Mouse (Mus musculus): ENCODE measurements around the gene Mlxipl. TPM values are rescaled to one million over a fixed set of nuclear protein-coding genes. Genes with fewer than 3 reads are reported as not detected.

Gene Mlxipl
- polyA plus RNA-seq, 1 experiment from 2014 or later, result 1.4 TPM

- 88% methylated on average over 6 of the region's 6 CpGs for WGBS
Observed at GRCm38 (mm10) chr5:135171688-135172220, 82.1 kb downstream of the Mlxipl start.

DNA sequence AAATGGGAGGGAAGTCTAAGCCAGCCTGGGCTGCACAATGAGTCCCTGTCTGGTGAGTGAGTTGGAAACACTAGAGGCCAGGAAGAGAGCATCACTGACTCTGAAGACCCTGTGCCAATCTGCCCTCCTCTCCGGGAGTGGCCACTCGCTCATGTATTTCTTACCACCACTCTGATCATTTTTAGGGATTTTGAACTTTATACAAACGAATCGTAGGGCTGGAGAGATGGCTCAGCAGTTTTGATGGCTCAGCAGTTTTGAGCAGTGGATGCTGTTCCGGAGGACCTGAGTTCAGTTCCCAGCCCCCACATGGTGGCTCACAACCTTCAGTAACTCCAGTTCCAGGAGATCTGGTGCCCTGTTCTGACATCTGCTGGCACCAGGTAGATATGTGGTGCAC lies 83.3 kb downstream of the Mlxipl start:
- Histone ChIP-seq H3K36me3 (peaks cover 62% of the 10 kb centered on the region), H3K27me3 (no peaks in the 10 kb centered on the region), H3K4me1 (replicated peaks) (peaks cover 12% of the 10 kb centered on the region; the same call in 1 of the 2 replicates), H3K4me2 (no peak overlapping the region), H3K9me3 (replicated peaks) (no peaks in the 10 kb centered on the region), H3K9ac (no peak overlapping the region), H3K27ac (no peak overlapping the region), H3K4me3 (no peak overlapping the region)
- WGBS, result 94% methylated on average over 5 of the region's 5 CpGs
- no peak for ATAC-seq (replicated peaks; ENCODE audit: insufficient number of reproducible peaks, insufficient read depth, low FRiP score, low read depth)

More at GRCm38 (mm10) chr5:135171688-135172220, 82.1 kb downstream of the Mlxipl start:
- Histone ChIP-seq H3K4me2 (no peak overlapping the region), H3K9ac (no peak overlapping the region), H3K9me3 (replicated peaks) (no peaks in the 10 kb centered on the region), H3K4me3 (no peak overlapping the region), H3K27ac (no peak overlapping the region), H3K4me1 (replicated peaks) (peaks cover 14% of the 10 kb centered on the region; the same call in 1 of the 2 replicates), H3K36me3 (peaks cover 51% of the 10 kb centered on the region), H3K27me3 (no peaks in the 10 kb centered on the region)
- ATAC-seq (replicated peaks; ENCODE audit: insufficient number of reproducible peaks, insufficient read depth, low FRiP score, low read depth), result no peak

DNA sequence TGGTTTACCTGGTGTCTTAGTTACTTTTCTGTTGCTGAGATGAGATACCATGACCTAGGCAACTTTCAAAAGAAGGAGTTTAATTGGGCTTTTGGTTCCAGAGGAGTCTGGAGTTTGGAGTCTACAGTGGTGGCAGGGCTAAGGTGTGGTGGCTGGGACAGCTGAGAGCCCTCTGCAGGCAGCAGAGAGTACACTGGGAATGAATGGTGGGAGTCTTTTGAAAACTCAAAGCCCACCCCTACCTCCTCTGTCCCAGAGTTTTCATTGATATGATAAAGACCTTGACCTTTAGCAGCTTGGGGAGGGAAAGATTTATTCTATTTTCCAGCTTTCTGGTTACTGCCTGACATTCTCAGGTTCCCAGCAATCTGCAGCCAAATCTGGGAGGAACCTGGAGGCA lies 85.4 kb downstream of the Mlxipl start:
- Histone ChIP-seq H3K4me3 (no peak overlapping the region), H3K4me2 (no peak overlapping the region), H3K4me1 (replicated peaks) (0 out of 2 replicates have a peak, but pooled peaks cover under 1% of the 10 kb centered on the region), H3K9me3 (replicated peaks) (no peaks in the 10 kb centered on the region), H3K9ac (no peak overlapping the region), H3K36me3 (peaks cover 77% of the 10 kb centered on the region), H3K27me3 (no peaks in the 10 kb centered on the region), H3K27ac (no peak overlapping the region)
- no peak for ATAC-seq (replicated peaks; ENCODE audit: insufficient number of reproducible peaks, insufficient read depth, low FRiP score, low read depth)

DNA sequence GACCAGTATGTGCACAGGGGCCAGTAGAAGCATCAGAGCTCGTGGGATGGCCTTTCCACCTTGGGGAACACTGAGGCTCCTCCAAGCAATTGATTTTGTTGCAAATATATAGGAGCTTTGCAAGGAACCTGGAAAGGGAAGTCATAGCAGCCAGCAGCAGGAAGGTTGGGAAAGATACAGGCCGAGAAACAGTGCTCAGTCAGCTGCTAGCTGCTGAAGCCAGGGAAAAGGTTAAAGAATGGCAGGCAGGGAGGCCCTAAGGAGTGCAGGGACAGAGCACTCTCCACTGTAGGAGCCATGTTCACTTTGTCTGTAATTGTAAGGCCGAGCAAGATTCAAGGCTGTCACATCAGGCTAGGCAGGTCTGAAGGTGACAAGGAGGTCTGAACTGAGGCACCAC lies 88.8 kb downstream of the Mlxipl start:
- 66% methylated on average over 3 of the region's 3 CpGs for WGBS
- no peak overlapping the region for H3K27ac ChIP-seq
- H3K36me3 ChIP-seq, result peaks cover 75% of the 10 kb centered on the region
- peaks cover 3% of the 10 kb centered on the region; the same call in 1 of the 2 replicates for H3K4me1 ChIP-seq (replicated peaks)
- H3K9ac ChIP-seq, result no peak overlapping the region
- H3K27me3 ChIP-seq, result no peaks in the 10 kb centered on the region
- H3K4me2 ChIP-seq, result no peak overlapping the region
- H3K9me3 ChIP-seq (replicated peaks), result no peaks in the 10 kb centered on the region
- ATAC-seq (replicated peaks; ENCODE audit: insufficient number of reproducible peaks, insufficient read depth, low FRiP score, low read depth), result no peak
- H3K4me3 ChIP-seq, result no peak overlapping the region

DNA sequence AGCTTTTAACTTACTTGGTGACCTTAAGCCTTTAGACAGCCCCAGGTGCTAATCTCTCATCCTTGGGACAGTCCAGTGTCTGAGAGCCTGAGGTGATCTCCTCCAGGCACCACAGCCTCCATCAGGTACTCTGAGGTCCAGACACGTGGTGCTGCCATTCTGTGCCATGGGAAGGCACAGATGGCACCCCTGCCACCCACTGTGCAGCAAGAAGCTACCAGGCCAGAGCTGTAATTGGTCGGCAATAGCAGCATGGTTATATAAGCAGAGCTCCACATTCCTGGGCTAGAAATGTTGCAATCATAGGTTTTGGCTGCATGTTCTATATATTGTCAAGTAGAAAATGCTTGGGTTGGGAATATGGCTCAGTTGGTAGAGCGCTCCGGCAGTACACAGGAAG lies 89.3 kb downstream of the Mlxipl start:
- Histone ChIP-seq H3K27me3 (no peaks in the 10 kb centered on the region), H3K9me3 (replicated peaks) (no peaks in the 10 kb centered on the region), H3K4me2 (no peak overlapping the region), H3K36me3 (peaks cover 71% of the 10 kb centered on the region), H3K9ac (no peak overlapping the region), H3K4me1 (replicated peaks) (peaks cover 4% of the 10 kb centered on the region; the same call in 1 of the 2 replicates), H3K4me3 (no peak overlapping the region), H3K27ac (no peak overlapping the region)
- 87% methylated on average over 4 of the region's 4 CpGs for WGBS
- ATAC-seq (replicated peaks; ENCODE audit: insufficient number of reproducible peaks, insufficient read depth, low FRiP score, low read depth), result no peak

DNA sequence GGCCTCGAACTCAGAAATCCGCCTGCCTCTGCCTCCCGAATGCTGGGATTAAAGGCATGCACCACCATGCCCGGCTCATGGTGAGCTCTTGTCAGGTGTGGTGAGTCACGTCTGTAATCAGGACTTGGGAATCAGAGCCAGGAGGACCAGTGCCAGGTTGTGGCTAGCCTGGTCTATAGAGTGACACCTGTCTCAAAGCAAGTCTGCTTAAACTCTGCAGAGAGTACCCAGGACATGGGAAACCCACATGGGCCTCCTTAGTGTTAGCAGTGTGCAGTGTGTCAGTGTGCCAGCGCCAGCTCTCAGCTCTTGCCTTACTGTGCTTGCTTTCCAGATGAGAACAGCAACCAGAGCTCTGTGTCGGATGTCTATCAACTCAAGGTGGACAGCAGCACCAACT lies 89.9 kb downstream of the Mlxipl start:
- Histone ChIP-seq H3K4me1 (replicated peaks) (peaks cover 4% of the 10 kb centered on the region; the same call in 1 of the 2 replicates), H3K9ac (no peak overlapping the region), H3K27me3 (no peaks in the 10 kb centered on the region), H3K27ac (no peak overlapping the region), H3K36me3 (peaks cover 68% of the 10 kb centered on the region), H3K4me3 (no peak overlapping the region), H3K9me3 (replicated peaks) (no peaks in the 10 kb centered on the region), H3K4me2 (no peak overlapping the region)
- ATAC-seq (replicated peaks; ENCODE audit: insufficient number of reproducible peaks, insufficient read depth, low FRiP score, low read depth), result no peak
- WGBS, result 90% methylated on average over 7 of the region's 7 CpGs

DNA sequence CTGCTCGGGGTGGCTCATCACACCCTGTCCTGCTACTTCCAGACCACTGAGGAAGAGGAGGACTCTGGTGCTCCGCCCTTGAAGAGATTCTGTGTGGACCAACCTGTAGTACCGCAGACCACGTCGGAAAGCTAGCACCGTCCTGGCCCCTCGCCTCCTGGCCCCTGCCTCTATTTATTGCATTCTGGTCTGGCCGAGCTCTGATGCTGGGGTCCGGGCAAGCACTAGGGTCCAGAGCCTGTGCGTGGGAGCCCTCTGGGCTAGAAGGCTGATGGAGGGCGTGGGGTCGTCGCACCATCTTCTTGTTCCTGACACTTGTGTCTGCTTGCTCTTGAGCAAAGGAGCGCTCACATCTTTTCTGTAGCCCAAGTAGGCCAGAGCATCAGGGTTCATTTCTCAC lies 91.1 kb downstream of the Mlxipl start:
- H3K4me3 ChIP-seq, result no peak overlapping the region
- 93% methylated on average over 14 of the region's 14 CpGs for WGBS
- no peak for ATAC-seq (replicated peaks; ENCODE audit: insufficient number of reproducible peaks, insufficient read depth, low FRiP score, low read depth)
- H3K4me1 ChIP-seq (replicated peaks), result peaks cover 4% of the 10 kb centered on the region; the same call in 1 of the 2 replicates
- peaks cover 56% of the 10 kb centered on the region for H3K36me3 ChIP-seq
- H3K27ac ChIP-seq, result no peak overlapping the region
- no peak overlapping the region for H3K4me2 ChIP-seq
- no peaks in the 10 kb centered on the region for H3K9me3 ChIP-seq (replicated peaks)
- H3K27me3 ChIP-seq, result no peaks in the 10 kb centered on the region
- H3K9ac ChIP-seq, result no peak overlapping the region

- Histone ChIP-seq H3K9me3 (replicated peaks) (no peaks in the 10 kb centered on the region), H3K4me3 (no peak overlapping the region), H3K27me3 (no peaks in the 10 kb centered on the region), H3K4me1 (replicated peaks) (peaks cover 6% of the 10 kb centered on the region), H3K4me2 (no peak overlapping the region), H3K36me3 (peaks cover 48% of the 10 kb centered on the region), H3K9ac (no peak overlapping the region), H3K27ac (no peak overlapping the region)
- no peak for ATAC-seq (replicated peaks; ENCODE audit: insufficient number of reproducible peaks, insufficient read depth, low FRiP score, low read depth)
- 82% methylated on average over 6 of the region's 6 CpGs for WGBS
Observed at GRCm38 (mm10) chr5:135181776-135182175, 92.1 kb downstream of the Mlxipl start.

GRCm38 (mm10) chr5:135183131-135183861 lies 93.6 kb downstream of the Mlxipl start:
- Histone ChIP-seq H3K9me3 (replicated peaks) (no peaks in the 10 kb centered on the region), H3K36me3 (peaks cover 37% of the 10 kb centered on the region), H3K27me3 (no peaks in the 10 kb centered on the region), H3K4me3 (no peak overlapping the region), H3K4me1 (replicated peaks) (peaks cover 6% of the 10 kb centered on the region), H3K9ac (no peak overlapping the region), H3K4me2 (no peak overlapping the region), H3K27ac (peak overlapping the region; percentile 51)
- WGBS, result 46% methylated on average over 8 of the region's 8 CpGs
- no peak for ATAC-seq (replicated peaks; ENCODE audit: insufficient number of reproducible peaks, insufficient read depth, low FRiP score, low read depth)

GRCm38 (mm10) chr5:135185016-135185415 lies 95.3 kb downstream of the Mlxipl start:
- no peaks in the 10 kb centered on the region for H3K27me3 ChIP-seq
- no peak for ATAC-seq (replicated peaks; ENCODE audit: insufficient number of reproducible peaks, insufficient read depth, low FRiP score, low read depth)
- H3K4me3 ChIP-seq, result no peak overlapping the region
- 89% methylated on average over 3 of the region's 3 CpGs for WGBS
- H3K4me2 ChIP-seq, result no peak overlapping the region
- H3K4me1 ChIP-seq (replicated peaks), result peaks cover 23% of the 10 kb centered on the region
- peaks cover 23% of the 10 kb centered on the region for H3K36me3 ChIP-seq
- no peaks in the 10 kb centered on the region for H3K9me3 ChIP-seq (replicated peaks)
- H3K9ac ChIP-seq, result no peak overlapping the region
- no peak overlapping the region for H3K27ac ChIP-seq

DNA sequence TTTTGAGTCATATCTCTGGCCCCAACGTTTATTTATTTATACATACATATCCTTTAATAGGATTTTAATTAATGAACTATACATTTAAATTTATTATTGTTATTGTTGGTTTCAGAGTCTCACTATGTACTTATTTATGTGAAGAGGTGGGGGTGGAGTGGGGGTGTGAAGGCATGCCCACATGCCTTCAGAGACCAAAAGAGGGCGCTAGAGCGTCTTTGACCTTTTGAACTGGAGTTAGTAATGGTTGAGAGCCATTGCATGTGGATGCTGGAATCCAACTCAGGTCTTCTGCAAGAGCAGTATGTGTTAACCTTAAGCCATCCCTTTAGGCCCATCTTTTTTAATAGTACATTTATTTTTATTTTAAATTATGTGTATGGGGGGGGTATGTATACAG lies 95.9 kb downstream of the Mlxipl start:
- Histone ChIP-seq H3K9me3 (replicated peaks) (no peaks in the 10 kb centered on the region), H3K9ac (no peak overlapping the region), H3K27me3 (no peaks in the 10 kb centered on the region), H3K4me1 (replicated peaks) (peaks cover 24% of the 10 kb centered on the region), H3K36me3 (peaks cover 17% of the 10 kb centered on the region), H3K27ac (no peak overlapping the region), H3K4me3 (no peak overlapping the region), H3K4me2 (no peak overlapping the region)
- no peak for ATAC-seq (replicated peaks; ENCODE audit: insufficient number of reproducible peaks, insufficient read depth, low FRiP score, low read depth)
- 32% methylated on average over 3 of the region's 3 CpGs for WGBS

DNA sequence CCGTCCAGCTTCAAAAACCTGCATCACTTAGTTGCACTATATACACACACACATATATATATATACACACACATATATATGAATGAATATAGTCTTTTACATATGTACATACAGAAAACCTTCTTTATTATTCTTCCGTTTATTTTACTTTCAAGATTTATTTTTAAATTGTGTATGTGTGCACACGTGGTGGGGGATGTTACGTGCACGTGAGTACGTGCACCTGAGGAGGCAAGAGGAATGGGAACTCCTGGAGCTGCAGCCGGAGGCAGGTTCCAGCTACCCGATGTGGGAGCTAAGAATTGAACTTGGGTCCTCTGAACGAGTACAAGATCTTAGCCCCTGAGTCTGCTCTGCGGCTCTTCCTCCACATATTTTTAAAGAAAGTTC lies 96.5 kb downstream of the Mlxipl start:
- Histone ChIP-seq H3K9me3 (replicated peaks) (no peaks in the 10 kb centered on the region), H3K36me3 (peaks cover 11% of the 10 kb centered on the region), H3K4me1 (replicated peaks) (peaks cover 24% of the 10 kb centered on the region), H3K4me2 (peak overlapping the region; percentile 72), H3K27ac (peak overlapping the region; percentile 96), H3K9ac (peak overlapping the region; percentile 55), H3K27me3 (no peaks in the 10 kb centered on the region), H3K4me3 (peak overlapping the region; percentile 83)
- ATAC-seq (replicated peaks; ENCODE audit: insufficient number of reproducible peaks, insufficient read depth, low FRiP score, low read depth), result no peak
- WGBS, result 23% methylated on average over 10 of the region's 10 CpGs

Data from heart, embryonic 15.5 days (tissue).